Mouse (Mus musculus): Measurements from ENCODE around the gene Ryr1.

Ryr1 gene

DNA sequence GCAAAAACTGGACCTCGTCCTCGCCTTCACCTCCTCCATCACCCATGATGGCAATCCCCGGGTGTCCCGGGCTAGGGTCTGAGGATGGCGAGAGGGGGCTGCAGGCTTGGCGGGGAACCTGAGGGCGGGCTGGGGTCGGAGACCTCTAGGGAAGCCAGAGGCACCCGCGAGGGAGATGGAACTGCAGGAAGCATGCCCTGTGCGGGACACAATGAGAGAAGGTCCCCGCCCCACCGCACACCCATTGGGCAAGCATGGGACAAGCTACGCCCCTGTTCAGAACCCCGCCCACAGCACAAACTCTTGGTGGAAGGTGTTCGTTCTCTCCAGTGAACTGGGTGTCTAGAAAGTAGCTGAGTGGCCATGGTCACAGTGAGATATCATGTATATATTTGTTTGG lies at the start of gene Ryr1:
TSS of gene Ryr1 (minus strand) at position 210 of the 400 bp plus-strand sequence.
- DNase-seq (ENCODE audit: low read depth) = peak; percentile 52

DNA sequence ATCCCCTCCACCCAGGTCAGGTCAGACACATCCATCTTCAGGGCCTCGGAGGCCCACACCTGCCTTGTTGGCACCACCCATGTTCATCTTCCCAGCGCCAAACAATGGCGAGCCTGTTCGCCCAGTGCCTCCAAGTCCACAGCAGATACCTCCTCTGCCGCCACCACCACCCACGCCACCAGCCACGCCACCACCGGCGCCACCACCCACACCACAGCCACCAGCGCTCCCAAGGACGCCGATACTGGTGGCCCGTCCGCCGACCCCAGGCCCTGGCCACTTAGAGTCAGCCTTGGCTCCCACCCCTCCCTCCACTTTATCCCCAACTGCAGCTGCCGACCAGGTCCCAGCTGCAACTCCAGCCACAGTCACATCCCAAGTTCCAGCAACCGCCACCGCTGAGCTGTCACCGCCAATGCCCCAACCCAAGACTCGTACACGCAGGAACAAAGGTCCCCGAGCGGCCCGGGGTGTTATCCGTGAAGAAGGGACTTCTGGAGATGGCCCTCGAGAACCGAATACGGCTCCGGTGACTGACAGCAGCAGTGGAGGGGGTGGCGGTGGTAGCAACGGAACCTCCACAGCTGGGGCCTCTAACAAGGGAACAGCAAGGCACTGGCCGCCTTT lies 47.5 kb upstream of the Ryr1 start:
- DNase-seq (ENCODE audit: low read depth) = peak; percentile 17

DNA sequence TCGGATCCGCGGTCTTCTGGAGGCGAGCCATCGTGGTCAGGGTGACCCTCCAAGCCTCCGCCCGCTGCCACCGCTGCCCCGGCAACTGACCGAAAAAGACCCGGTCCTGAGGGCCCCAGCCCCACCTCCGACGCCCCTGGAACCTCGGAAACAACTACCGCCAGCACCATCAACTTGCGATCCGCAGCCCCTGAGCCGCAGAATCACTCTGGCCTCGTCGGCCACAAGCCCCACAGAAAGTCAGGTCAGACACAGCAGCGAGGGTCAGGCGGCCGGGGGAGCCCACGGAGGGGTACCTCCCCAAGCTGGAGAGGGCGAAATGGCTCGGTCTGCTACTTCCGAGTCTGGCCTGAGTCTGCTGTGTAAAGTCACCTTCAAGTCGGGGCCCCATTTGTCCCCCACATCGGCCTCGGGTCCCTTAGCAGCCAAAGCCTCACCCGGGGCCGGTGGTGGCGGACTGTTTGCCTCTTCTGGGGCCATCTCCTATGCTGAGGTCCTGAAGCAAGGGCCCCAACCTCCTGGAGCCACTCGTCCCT lies 46.7 kb upstream of the Ryr1 start:
- peak; percentile 28 for DNase-seq (ENCODE audit: low read depth)

DNA sequence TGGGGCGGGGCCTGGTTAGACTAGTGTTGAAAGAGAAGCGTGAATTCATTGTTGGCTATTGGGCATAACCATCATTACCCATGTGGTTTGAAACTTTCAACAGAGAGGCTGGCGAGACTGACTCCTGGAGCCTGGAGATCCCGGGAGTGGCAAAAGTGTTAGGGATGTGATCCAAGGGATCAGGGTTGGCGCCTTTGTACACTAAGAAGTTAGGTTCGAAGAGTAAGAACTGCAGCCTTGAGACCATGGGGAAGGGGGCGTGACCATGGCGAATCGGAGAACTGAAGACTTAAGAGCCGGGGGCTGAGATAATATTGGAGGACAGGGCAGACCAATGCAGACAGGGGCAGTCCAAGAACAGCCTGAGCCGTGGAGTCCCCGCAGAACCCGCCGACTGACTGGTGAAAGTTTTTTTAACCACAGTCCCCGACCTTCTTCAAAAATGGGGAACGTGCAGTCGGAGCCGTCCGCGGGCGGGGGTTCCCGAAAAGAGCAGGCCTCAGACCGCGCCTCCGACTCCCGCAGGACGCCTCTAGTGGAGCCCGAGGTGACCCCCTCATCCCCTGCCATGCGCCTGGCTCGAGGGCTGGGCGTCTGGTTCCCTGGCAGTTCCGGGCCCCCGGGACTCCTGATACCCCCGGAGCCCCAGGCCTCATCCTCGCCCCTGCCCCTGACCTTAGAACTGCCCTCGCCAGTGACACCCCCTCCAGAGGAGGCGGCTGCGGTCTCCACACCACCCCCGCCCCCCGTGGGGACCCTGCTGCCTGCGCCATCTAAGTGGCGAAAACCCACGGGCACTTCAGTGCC lies 46.0 kb upstream of the Ryr1 start:
- DNase-seq (ENCODE audit: low read depth) = peak; percentile 43

DNA sequence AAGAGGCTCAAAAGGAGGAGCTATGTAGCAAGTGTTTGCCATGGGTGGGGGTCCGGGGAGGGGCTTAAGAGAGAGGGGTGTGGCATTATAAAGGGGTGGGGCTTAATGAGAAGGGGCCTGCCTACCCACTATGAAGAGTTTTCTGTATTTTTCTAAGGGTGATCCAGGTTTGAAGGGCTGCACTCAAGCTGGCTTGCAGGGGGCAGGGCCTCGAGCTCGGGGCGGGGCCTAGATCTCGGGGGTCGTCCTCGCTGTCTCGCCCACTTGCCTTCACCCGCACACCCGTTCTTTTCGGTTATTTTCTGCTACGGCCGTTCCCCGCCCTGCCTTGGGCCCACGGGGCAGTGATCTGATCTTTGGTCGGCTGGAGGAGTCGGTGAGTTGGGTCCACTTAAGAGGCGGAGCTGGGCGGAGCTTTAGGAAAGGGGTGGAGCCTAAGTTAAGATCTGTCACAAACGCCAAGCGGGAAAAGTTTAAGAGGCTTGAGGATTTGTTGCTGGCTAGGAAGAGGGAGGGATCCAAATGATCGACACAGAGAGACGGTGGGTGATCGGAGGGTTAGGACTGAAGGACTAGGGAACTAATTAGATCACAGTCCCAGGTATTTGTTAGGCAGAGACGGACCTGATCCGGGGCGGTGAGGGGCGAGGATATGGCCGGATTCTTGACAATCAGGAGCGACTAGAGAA lies 45.2 kb upstream of the Ryr1 start, which contains the start of the genes Ggn and Spred3:
TSS of gene Ggn (plus strand) at position 145 of the 689 bp plus-strand sequence.
TSS of gene Spred3 (minus strand) at position 346 of the 689 bp plus-strand sequence.
- DNase-seq (ENCODE audit: low read depth) = peak; percentile 53

DNA sequence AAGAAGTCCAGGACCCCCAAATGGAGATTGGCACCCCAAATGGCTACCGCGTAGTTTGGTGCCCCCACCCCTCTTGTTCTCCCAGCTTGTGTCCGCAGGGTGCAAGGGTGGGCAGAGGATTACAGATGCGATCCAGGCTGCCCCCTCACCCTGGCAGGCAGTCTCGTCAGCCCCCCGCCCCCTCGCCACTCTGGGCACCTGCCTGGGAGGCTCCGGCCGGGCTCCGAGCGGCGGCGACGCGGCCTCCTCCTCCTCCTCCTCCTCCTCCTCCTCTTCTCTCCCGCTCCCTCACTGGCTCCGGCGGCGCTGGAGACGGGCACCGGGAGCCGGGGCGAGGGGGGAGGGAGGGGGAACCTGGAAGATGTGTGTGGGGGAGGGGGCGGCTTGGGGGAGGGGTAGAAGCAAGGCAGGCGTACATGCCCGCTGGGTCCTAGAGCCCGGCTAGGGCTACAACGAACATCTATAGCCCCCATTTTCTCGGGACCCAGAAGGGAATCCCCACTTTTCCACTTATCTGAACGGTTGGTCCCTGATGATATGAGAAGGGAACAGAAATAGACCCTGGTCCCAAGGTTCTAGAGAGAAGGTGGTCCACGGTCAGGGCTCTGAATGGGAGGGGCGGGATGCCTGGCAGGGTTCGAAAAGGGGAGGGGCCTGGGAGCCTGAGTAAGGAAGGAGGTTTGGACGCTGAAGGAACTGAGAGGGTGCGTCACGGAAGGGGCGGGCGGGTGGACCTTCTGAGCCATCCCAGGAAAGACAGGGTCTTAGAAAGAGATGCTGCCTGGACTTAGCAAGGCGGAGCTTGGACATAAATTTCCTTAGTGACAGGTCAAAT lies 44.5 kb upstream of the Ryr1 start:
- DNase-seq (ENCODE audit: low read depth) = no peak

DNA sequence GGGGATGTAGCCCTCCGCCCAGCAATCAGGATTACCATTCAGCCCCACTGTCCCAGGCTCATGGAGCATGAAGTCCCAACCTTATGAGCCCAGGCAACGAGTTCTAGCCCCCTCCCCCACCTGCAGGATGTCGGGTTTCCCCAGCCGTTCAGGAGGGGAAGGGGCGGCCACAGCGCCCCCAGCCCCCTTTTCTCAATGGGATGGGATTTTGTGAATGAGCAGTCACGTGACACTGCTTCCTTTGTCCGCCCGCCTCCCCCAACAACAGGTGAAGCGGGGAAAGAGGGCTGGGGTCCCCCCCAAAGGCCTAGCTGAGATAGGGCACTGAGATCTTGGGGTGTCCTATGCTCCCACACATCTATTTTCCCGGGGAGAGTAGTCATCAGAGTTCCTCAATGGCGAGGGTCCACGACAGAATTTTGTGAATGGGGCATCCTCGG lies 43.8 kb upstream of the Ryr1 start:
- no peak for DNase-seq (ENCODE audit: low read depth)

DNA sequence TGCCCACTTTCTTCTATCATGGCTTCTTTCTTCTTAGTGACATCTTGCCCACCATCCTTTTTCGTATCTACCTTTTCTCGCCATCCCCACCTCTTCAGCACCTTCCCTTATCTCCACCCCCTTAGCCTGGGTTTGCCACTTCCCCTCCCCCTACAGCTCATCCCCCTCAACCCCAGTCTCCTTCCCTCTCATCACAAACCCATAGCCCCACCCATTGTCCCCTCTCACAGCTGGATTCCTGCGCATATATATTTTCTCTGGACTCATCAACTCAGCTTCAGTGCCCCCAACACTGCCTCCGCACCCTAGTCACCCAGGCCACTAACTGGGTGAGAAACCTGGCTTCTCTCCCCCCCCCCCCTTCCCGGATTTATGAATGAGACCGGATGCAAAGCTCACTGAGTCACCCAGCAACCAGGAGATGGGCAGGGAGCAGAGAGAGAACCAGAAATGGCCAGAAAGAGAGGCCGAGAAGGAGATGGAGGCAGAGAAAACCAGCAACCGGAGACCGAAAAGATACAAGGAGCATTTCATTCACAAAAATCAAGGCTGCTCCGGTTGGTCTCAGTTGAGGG lies 43.2 kb upstream of the Ryr1 start:
- no peak for DNase-seq (ENCODE audit: low read depth)

DNA sequence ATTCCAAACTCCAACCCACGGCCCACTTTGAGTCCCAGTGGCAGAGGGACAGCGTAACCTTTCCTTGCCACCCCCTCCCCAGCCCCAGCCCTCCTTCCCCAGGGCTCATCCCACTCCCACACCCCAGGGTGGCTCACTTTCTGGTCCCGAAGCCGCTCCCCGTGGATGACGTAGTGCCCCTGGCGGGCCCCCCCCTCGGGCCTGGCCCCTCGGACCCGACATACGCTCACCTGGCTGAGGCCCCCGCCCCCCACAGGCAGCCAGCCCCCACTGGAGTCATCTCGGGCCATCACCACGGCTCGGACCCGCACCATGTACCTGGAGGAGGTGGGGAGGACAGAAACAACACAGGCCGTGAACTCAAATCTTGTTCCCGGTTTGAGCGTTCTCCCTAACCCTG lies 42.7 kb upstream of the Ryr1 start:
- no peak for DNase-seq (ENCODE audit: low read depth)

DNA sequence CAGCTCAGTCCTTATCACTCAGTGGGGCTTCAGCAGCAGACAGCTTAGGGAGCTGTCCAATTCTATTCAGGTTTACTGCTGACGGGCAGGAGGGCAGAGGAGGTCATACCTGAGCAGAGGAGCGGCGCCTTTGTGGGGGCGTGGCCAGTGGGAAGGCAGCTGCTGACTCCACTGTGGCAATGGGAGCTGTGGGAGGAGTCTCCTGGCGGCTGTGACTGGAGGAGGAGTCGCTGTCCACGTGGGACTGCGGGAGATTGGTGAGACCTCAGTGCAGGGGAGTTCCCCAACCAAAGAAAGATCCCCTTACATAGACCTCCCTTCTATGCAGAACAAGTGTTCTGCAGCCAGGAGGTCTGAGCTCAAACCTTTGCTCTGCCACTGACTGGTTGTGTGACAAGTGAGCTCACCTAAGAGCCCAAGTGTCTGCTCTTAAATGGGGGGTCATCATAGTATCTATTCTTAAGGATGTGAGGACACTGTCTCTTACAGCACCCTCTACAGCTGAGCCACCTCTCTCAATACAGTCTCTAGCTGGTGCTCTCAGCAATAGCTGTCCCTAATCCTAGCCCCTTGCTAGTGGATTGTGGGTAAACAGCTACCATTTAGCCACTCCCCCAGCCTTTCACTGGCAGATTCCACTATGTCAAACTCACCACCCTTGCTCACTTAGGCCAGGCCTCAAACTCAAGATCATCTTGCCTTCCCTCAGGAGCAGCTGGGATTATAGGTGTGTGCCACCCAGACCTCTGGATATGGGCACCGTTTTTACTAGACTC lies 38.0 kb upstream of the Ryr1 start:
- DNase-seq (ENCODE audit: low read depth) = peak; percentile 49

DNA sequence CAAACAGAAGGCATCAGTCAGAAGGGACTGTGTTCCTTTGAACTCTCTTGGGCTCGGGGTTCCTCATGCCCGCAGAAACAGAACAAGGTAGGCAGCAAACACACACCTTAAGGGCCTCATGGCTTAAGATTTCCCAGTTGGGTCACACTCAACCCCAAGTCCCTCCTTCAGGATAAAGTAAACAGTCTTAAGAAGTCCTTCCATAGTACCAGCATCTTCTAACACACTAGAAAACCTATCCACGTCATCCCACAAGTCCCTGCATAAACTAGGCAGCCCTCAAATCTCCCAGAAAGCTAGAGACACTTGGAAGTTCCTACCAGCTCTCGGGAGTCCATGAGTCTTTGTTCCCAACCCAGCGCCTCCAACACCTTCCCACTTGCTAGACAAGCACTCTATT lies 37.3 kb upstream of the Ryr1 start:
- DNase-seq (ENCODE audit: low read depth) = no peak

DNA sequence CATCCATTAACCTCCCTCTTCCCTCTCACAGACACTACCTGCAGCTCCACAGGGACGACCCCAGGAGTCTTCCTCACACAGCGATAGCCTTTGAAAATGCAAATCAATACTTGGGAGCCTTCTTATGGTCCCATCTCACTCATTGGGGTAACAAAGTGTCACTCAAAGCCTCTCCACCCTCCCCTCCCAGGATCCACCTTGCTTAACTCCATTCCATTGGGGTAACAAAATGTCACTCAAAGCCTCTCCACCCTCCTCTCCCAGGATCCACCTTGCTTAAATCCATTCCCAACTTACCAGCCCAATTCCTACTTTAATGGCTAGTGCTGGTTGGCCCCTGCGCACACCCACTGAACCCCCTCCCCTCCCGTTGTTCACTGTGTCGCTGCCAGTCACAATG lies 33.3 kb upstream of the Ryr1 start:
- DNase-seq (ENCODE audit: low read depth) = no peak

DNA sequence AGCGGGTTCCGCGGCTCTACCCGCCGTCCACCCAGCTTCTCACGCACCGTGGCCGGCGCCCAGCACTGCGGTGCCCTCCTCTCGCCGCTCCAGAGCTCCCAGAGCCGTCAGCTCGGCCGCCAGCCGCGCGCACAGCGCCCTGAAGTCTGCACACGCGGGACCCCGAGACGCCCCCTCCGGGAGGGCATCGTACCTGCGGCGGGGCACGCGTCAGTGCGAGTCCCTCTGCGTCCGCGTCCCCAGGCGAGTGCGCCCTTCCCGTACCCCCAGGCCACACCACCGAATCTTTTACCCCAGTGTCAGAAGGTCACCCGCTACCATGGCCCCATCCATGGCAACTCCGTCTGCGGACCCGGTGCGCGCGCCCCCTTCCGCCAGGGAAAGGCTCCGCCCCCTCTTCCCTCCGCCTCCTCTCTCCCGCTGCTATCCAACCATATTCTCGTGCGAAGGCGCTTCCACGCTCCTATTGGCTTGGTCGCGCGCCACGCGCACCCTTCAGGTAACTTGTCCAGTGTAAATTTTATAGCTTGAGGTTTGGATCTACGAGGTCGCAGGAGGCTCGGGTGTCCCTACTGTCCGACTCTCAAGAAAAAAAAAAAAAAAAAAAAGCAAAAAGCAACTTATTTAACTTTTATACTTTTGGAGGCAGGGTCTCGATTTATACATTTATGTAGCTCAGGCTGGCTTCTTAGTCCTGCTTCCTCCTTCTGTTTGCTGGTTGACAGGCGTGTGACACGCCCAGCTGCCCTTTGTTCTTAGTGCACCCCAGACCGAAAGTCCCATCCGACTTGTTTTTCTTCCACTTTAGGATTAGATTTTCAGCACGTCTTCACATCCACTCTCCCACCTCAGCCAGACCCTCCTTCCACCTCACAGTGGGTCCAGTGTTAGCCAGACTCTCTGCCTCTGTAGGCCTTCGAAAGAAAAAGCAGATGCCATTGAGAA lies 31.1 kb upstream of the Ryr1 start, which contains the start of gene Fam98c:
TSS of gene Fam98c (minus strand) at position 397 of the 945 bp plus-strand sequence.
- DNase-seq (ENCODE audit: low read depth) = peak; percentile 86

DNA sequence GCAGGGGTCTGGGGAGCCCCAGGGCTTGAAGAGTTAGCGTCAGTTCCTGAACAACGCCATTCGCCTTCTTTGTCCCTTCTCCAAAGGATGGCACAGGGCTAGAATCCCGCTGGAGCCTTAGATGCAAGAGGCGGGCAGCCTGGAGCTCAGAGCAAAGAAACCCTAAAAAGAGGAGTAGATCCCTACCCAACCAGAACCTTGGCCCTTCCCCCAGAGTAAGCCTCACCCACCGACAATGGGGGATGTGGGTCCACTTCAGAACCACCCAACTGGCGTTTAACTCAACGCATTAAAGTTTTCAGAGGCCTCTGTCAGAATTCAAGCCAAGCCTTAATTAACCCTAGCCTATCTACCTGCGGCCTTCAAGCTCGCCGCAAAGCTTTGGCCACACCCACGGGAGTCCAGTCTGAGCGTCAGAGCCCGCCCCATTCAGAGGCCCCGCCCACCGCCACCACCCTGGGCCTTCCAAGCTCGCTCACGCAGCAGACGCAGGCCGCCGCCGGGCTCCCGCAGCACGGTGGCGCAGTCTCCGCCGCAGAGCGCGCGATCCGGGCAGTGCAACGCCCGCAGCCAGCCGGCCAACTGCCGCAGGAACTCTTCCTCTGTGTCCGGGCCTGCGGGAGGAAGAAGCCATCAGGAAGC lies 30.3 kb upstream of the Ryr1 start:
- peak; percentile 85 for DNase-seq (ENCODE audit: low read depth)

DNA sequence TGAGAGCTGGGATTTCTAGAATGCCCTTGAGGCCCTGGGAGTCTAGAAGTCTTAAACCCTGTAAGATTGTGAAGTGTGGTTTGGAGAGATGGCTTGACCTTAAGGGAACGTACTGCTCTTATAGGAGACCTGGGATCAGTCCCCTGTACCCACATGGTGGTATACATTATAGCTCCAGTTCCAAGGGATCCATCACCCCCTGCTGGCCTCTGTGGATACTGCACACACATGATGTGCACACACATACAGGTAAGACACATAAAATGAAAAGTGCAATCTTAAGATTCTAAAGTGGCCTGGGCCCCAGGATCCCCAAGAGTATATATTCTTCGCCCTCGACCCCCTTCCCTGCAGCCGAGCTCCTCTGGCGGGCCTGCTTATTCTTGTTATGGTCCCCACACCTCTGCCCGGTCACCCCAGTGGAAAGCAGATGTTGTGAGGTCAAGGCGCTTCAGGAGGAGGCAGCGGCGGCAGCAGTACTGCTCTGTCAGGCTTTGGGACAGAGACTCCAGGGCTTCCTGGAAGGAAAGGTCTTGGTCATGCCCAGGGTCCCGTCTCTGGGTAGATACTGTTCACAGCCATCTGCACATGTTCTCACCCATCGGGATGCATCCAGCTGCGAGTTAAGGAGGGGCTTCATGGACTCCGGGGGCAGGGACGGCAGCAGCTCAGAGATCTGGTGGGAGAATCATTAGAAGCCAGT lies 29.2 kb upstream of the Ryr1 start:
- peak; percentile 50 for DNase-seq (ENCODE audit: low read depth)

DNA sequence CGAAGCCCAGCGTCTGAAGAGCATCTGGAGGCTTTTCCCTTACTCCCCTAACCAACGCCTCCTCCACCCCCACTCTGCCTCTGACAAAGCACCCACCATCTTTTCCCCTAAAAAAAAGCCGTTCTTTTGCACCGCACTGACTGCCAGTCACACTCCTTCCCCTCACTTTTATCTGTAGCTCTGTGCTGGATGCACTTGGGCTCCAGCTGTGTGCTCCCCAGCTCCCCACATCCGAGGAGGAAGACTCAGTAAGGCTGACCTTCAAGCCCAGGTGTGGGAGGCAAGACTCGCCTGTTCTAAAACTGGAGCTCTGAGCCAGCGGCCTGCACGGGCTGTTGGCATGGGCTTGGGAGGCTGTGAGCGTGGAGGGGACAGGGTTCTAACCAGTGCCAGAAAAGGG lies 26.5 kb upstream of the Ryr1 start:
- no peak for DNase-seq (ENCODE audit: low read depth)

DNA sequence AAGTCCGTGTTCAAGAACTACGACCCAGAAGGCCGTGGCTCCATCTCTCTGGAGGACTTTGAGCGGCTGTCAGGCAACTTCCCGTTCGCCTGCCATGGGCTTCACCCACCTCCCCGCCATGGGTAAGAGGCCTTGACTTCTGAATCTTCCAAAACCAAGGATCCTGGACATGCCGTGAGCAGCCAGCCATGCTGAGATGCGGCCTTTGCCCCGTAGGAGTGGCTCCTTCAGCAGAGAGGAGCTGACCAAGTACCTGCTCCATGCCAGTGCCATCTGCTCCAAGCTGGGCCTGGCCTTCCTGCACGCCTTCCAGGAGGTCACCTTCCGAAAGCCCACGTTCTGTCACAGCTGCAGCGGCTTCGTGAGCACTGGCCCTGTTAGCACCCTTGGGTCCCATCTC lies 23.8 kb upstream of the Ryr1 start:
- no peak for DNase-seq (ENCODE audit: low read depth)
